Mouse (Mus musculus): Measurements from ENCODE around the gene 2610301B20Rik.
"Not testable (repeated sequence)": the region's sequence is repeated elsewhere in the genome, so short reads cannot be mapped to it uniquely, and the experiment has no call there.

Gene 2610301B20Rik

GRCm38 (mm10) chr4:10873920-10874665 lies at the start of gene 2610301B20Rik:
Gene 2610301B20Rik (plus strand): TSS chr4:10874498.
- DNase-seq (ENCODE audit: low read depth, low spot score), result peak; percentile 91

- no peak for DNase-seq (ENCODE audit: low read depth, low spot score)
These were observed 41.0 kb upstream of the 2610301B20Rik start for GRCm38 (mm10) chr4:10833273-10833672.

GRCm38 (mm10) chr4:10835252-10836051 lies 38.8 kb upstream of the 2610301B20Rik start:
- DNase-seq (ENCODE audit: low read depth, low spot score), result peak; percentile 3

GRCm38 (mm10) chr4:10845848-10846247 lies 28.4 kb upstream of the 2610301B20Rik start:
- DNase-seq (ENCODE audit: low read depth, low spot score), result no peak

- DNase-seq (ENCODE audit: low read depth, low spot score), result no peak
These were observed 24.5 kb upstream of the 2610301B20Rik start for GRCm38 (mm10) chr4:10849812-10850211.

GRCm38 (mm10) chr4:10851013-10851412 lies 23.3 kb upstream of the 2610301B20Rik start:
- no peak for DNase-seq (ENCODE audit: low read depth, low spot score)

GRCm38 (mm10) chr4:10859174-10859573 lies 15.1 kb upstream of the 2610301B20Rik start:
- no peak for DNase-seq (ENCODE audit: low read depth, low spot score)

GRCm38 (mm10) chr4:10859911-10860581 lies 14.3 kb upstream of the 2610301B20Rik start:
- no peak for DNase-seq (ENCODE audit: low read depth, low spot score)

- DNase-seq (ENCODE audit: low read depth, low spot score), result no peak
These were observed 13.5 kb upstream of the 2610301B20Rik start for GRCm38 (mm10) chr4:10860825-10861224.

- not testable (repeated sequence) for DNase-seq (ENCODE audit: low read depth, low spot score)
These were observed 11.4 kb upstream of the 2610301B20Rik start for GRCm38 (mm10) chr4:10862882-10863281.

- no peak for DNase-seq (ENCODE audit: low read depth, low spot score)
These were observed 2.1 kb upstream of the 2610301B20Rik start for GRCm38 (mm10) chr4:10872231-10872630.

- no peak for DNase-seq (ENCODE audit: low read depth, low spot score)
These were observed 1.4 kb upstream of the 2610301B20Rik start for GRCm38 (mm10) chr4:10872685-10873539.

GRCm38 (mm10) chr4:10873549-10873919 lies 764 bp upstream of the 2610301B20Rik start:
- DNase-seq (ENCODE audit: low read depth, low spot score), result no peak

- no peak for DNase-seq (ENCODE audit: low read depth, low spot score)
These were observed 422 bp downstream of the 2610301B20Rik start for GRCm38 (mm10) chr4:10874718-10875121.

- no peak for DNase-seq (ENCODE audit: low read depth, low spot score)
These were observed 1.1 kb downstream of the 2610301B20Rik start for GRCm38 (mm10) chr4:10875407-10875806.

- no peak for DNase-seq (ENCODE audit: low read depth, low spot score)
These were observed 2.8 kb downstream of the 2610301B20Rik start for GRCm38 (mm10) chr4:10877057-10877456.

- no peak for DNase-seq (ENCODE audit: low read depth, low spot score)
These were observed 9.6 kb downstream of the 2610301B20Rik start for GRCm38 (mm10) chr4:10883740-10884408.

- no peak for DNase-seq (ENCODE audit: low read depth, low spot score)
These were observed 14.5 kb downstream of the 2610301B20Rik start for GRCm38 (mm10) chr4:10888835-10889234.

- DNase-seq (ENCODE audit: low read depth, low spot score), result no peak
These were observed 22.0 kb downstream of the 2610301B20Rik start for GRCm38 (mm10) chr4:10896262-10896661.

GRCm38 (mm10) chr4:10896859-10897258 lies 22.6 kb downstream of the 2610301B20Rik start:
- no peak for DNase-seq (ENCODE audit: low read depth, low spot score)
